Mouse (Mus musculus): ENCODE measurements around the gene Tmem150b.

Tmem150b gene

DNA sequence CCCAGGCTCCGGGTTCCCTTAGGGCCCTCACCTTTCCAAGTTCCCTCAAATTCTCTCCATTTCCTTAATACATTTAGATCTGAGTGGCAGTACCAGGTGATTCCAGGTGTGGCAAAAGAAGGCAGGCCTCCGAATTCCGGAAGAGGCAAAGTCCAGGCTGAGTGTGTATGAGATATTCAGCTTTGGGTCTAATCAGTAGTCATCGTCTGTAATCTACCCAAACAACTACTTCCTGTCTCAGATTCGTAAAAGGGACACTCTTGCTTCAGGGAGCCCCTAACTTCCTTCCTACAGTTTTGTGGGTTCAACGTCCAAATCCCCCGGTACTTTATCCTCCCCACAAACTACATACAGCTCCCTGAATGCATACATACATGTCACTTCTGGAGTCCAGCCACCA, at the start of gene Tmem150b:
Gene Tmem150b, minus strand, starts transcription at position 81 of the 400 bp plus-strand sequence.
- no peak for DNase-seq (ENCODE audit: low spot score in 2 of 2)

DNA sequence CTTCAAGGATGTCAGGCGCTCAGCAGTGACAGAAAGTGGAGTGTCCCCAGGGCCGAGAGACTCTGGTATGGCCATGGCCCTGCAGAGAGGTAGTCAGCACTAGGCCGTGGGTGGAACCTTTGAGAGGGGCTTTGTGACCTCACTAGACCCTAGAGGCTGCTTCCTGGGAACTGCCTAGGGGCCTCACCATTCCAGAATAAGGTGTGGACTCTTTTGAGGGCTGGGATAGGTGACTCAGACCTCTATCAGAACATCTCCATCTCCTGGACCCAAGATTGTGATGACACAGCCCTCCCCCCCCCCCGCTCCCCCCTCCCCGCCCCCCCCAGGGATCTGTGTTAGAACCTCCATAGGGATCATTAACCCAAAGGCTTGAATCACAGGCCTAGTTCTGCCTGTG, 46.2 kb upstream of the Tmem150b start, which contains the start of gene Fam71e2:
Gene Fam71e2, minus strand, starts transcription at position 101 of the 400 bp plus-strand sequence.
- DNase-seq (ENCODE audit: low spot score in 2 of 2), result no peak

DNA sequence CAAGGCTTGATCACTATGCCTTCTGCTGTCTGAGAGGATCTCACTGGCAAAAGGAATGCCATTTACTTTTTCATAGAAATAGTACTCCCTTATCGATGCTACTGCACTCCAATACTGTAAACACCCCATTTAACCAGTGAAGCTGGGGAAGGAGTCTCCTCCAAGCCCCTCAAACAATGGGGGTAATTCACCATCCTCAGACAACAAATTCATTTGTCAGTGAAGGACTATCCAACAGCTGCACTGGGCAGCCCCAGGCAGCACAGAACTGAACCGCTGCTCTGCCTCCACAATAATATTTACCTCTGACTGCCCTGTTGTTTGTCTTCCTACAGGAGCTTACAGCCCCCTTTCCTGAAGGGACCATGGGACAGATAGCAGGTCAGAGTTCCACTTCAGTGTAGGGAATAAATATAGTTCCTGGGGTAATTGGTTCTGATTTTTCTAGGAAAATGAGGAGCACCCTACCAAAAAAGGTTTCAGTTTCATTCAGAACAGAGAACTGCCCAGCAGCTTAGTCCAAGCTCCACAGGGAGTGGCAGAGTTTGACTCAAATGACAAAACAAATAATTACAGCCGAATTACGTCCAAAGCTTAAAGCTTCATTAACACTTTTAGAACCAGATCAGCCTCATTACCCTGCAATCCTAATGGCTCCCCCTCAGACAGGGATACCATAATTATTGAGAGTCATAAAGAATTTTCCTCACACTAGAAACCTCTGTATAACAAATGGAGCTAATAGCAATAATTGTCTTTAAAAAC, 40.1 kb upstream of the Tmem150b start:
- DNase-seq (ENCODE audit: low spot score in 2 of 2), result no peak

DNA sequence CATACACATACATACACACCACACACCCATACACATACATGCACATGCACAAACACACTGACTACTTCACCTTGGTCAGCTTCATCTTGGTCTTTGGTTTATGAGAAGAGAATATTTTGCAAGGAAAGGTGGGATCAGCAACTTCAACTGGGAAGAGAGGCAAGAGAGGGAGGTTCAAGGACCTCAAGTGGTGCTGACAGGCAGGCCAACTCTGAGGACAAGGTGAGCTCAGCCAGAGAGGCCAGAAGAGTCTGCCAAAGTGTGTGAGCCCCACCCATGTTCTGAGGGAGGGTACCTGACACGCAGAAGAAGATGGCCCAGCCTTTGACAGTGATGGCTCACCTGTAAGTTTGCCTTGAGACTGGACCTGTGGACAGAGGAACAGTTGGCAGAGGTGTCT, 34.6 kb upstream of the Tmem150b start:
- no peak for DNase-seq (ENCODE audit: low spot score in 2 of 2)

DNA sequence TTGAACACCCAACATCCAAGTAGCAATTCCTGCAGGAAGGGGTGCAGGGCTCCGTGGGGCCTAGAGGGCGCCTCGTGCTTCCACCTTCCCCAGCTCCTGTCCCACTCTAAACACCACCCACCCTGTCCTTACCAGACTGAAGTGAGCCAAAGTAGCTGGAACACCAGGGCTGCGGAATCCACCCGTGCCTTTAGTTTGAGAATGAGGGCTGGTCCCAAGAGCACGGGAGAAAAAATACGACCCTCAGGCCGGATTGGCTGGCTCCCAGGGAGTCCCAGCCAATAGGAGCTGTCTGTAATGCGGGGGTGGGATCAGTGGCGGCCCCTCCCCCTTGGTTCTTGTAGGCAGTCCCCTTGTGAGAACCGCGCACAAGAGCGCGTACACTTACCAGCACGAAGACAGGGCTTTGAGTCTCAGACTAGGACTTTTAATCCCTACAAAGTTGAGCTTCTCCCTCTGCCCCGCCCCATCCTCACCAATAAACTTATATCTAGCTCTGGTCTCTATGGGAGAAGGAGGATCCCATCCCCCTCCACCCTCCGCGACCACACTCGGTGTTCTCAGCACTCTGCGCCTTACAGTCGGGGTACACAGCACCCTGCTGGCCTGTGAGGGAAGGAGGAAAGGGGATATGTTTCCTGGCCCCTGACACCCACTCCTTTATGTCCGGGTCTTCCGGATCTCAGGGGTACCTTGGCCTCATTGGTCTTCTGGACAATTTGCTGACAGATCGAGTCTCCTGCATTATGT, 27.9 kb upstream of the Tmem150b start, which contains the start of gene Cox6b2:
Gene Cox6b2, minus strand, starts transcription at position 274 of the 750 bp plus-strand sequence.
- no peak for DNase-seq (ENCODE audit: low spot score in 2 of 2)

DNA sequence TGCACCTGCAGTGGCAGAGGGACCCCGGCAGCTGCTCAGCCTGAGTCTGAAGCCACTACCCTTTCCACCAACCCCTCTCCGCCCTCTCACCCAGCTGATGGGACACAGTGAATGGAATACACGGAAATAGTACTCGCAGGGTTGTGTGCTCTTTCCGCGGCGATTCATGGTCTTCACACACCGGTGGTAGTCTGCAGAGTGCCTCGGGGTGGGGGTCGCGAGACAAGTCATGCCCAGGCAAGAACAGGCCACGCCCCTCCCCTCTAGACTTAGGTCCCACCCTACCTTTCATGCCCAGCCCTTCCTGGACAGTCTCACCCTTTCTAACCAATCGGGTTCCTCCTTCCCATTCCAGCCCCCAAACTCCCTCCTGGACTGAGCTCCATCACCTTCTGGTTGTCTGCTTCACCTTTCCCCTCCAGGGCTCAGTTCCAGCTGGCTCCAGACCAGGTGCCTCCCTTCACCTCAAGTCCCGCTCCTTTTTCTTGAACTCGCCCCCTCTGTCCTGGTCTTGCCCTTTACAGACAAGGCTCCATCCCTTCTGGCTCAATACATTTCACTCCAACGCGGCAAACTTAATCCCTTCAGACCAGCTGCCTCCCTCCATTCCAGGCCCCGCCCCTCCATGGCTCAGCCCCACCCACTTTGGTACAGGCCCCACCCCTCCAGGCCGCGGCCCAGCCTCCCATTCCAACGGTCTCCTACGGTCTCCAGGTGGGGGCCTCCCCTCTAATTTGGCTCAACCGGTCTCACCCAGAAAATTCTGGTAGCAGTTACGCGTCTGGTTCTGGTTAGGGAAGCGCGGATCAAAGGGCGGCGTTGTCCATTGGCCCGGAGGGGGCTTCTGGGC, 27.1 kb upstream of the Tmem150b start:
- no peak for DNase-seq (ENCODE audit: low spot score in 2 of 2)

DNA sequence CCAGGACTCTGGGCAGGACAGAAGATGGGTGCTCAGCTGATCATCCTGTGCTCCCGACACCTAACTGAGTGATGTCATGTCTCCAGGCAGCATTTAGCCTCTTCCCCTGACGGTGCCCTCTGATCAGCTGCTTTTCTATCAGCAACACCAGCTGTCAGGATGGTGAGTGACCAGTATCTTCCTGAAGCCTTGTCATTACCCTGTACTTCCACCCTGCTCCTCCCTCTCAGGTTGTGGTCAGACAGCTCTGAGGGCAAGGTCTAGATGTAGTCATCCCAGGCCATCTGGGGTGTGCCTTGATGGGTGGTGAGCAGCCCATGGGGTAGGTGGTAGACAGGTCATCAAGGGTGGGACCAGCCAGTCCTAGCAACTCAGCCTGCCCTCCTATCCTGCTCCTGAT, 24.1 kb upstream of the Tmem150b start:
- DNase-seq (ENCODE audit: low spot score in 2 of 2), result no peak

DNA sequence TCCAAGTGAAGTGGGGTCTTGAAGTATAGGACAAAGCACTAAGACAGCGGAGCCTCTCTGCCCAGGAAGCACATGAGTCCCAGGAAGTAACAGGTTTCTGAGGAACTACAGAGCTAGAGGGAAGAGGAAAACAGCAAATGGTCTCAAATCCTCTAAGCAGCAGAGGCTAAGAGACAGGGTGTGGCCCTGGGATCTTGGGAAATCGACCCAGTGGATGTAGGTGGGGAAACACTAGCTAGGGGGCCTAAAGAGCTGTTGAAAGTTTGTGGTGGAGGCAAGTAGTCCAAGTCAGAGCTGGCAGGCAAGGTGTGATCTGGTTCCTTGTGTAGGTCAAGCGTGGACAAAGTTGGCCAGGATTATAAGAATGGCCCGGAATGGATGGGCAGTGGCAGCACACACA, 23.3 kb upstream of the Tmem150b start:
- DNase-seq (ENCODE audit: low spot score in 2 of 2), result no peak

DNA sequence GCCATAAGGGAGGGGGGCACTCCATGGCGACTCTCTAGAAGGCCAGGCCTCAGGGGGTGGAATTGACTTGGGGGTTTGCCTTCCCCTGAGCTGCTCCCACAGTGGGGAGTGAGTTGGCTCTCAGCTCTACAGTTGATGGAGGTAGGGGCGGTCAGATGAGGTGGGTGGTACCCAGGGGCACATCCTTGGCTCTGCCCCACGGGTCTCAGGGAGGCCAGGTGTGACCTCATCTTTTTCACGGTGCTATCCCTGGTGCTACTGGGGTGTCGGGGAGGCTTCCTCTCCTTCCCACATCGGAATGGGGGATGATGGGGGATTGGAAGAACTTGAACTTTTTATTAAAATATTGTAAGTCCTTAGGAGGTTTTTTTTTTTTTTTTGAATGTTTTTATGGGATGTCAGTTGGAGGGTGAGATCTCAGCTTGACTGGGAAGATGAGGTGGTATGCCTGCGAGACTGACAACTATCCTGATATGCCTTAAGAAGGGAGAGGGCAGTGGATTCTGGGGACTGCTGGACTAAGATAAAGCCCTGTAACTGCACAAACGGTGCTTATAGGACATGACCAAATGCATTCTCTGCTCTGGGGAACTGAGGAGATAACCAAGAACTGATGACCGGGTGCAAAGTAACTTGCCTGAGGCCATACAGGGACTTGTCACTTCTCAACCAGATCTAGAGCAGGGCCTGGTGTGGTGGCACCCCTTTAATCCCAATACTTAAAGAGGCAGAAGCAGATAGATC, 22.3 kb upstream of the Tmem150b start:
- no peak for DNase-seq (ENCODE audit: low spot score in 2 of 2)

DNA sequence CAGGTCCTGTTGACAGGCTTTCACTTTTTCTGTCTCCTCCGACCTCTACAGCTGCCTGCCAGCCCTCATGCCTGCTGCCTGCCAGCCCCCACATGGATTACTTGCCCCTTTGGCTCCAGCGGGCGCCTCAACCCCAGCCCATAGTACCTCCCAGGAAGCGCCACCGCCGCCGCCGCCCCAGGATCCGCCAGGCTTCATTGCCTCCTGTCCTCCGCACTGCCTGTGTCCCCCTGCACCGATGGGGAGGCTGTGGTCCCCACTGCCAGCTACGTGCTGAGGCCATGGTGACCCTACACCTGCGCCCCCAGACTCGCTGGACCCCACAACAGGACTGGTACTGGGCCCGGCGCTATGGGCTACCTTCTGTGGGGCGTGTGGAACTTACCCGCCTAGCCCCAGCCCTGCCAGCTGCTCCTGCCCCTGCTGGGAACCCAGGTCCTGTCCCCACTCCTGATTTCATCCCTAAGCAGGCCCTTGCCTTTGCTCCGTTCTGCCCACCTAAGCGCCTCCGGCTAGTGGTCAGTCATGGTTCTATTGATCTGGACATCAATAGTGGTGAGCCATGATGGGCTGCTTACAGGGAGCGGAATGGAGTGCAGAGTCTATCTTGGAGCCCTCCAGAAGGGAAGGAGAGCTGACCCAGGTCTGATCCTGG, 21.4 kb upstream of the Tmem150b start:
- no peak for DNase-seq (ENCODE audit: low spot score in 2 of 2)

DNA sequence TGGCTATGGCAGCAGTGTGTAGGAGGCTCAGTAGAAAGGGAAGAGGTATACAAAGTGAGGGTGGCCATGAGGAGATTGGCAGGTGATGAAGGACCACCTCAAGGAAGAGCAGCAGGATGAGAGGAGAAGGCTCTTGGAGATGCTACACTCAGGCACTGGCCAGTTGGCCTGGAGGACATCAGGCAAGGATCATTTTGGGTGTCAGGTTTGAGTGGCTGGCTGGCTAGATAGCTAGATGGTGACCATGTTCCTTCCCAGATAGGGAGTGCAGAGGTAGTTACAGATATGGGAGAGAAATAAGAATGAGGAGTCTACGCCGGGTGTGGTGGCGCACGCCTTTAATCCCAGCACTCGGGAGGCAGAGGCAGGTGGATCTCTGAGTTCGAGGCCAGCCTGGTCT, 19.8 kb upstream of the Tmem150b start:
- DNase-seq (ENCODE audit: low spot score in 2 of 2), result no peak

DNA sequence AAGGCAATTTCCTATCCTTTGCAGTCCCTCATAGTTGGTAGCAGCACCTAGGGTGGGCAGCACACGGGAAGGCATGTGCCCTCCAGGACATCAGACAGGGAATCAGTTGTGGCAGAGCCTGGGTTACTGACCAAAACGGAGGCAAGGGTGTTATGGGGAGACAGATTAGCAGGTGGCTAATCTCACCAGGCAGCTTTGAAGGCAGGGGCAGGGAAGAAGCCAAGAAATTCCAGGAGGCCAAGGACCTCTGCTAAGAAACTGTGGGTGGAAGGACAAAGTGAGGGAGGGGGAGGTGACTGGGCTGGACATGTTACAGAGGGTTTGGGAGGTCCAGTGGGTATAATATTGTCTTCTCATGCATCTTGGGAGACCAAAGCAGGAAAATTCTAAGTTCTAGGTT, 18.3 kb upstream of the Tmem150b start:
- no peak for DNase-seq (ENCODE audit: low spot score in 2 of 2)

DNA sequence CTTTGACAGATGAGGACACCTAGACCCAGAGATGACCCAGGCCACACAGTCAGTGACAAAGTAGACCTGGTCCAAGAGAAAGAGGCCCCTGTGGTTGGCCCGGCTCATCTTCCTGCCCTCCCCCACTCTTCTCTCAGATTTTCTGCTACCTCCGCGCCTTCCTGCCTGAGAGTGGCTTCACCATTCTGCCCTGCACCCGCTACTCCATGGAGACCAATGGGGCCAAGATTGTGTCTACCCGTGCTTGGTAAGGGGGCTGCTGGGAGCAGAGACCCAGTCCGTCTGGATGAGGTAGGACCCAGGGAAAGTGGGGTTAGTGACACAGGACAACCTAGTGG, 17.4 kb upstream of the Tmem150b start:
- DNase-seq (ENCODE audit: low spot score in 2 of 2), result no peak

DNA sequence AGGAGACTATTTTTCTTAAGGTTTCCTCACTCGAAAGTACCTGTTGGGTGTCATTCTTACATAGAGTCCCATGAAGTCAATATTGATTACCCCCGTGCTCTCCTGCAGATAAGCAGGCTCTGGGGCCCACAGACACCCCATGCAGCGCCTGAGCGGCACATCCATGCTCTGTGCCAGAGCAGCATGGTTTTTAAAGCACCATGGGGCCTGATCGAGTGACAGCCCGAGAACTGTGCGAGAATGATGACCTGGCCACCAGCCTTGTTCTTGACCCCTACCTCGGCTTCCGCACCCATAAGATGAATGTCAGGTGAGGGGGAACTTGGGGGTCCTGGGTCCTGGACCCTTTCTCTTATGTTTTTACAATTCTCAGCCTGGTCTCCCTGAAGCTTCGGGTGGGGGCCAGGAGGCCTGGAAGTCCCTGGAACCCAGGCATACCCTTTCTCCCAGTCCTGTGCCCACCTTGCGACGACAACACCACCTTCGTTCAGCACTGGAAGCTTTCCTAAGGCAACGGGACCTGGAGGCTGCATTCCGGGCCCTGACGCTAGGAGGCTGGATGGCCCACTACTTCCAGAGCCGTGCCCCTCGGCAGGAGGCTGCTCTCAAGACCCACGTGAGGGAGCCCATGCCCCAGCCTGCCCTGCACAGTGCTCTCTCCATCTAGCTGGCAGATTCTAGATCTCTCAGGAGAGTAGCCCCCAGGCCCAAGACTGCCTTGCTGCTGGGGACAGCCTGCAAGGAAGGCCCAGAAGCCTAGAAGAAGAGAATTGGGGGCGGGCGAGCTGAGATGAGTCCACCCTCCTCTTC, 16.8 kb upstream of the Tmem150b start:
- no peak for DNase-seq (ENCODE audit: low spot score in 2 of 2)

DNA sequence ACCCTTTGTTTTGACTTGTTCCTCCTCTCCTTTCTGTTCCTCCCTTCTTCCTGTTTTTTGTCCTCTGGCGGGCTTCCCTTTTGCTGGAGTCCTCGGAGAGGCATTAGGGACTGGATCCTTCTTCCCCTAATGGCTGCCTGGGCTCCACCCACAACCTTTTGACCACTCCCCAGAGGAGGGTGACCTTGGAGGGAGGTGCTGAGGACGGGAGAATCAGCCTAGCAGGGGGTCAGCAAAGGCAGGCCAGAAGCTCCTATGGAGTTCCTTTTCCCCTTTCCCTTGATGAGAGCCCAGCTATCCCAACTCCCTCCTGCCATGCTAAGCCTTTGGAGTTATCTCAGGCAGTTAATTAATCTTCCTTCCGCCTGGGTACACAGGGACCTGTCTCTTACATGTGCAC, 16.1 kb upstream of the Tmem150b start:
- no peak for DNase-seq (ENCODE audit: low spot score in 2 of 2)

DNA sequence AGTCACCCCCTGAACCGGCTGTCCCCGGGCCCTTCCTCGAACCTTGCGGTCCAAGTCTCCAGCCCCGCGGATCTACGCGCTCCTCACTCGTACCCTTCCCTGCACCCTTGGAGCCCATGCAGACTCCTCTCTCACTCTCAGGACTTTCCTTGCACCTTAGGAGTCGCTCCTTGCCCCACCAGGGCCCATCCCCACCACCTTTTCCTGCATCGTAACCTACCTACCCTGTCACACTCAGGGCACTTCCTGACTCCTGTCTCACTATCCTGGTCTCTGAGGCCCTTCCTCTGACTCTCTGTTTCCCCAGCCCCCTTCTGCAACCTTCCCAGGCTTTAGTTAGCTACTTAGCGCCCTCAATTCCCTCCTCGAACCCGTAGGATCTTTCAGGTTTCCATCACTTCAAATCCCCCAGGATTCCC, 15.3 kb upstream of the Tmem150b start:
- no peak for DNase-seq (ENCODE audit: low spot score in 2 of 2)

DNA sequence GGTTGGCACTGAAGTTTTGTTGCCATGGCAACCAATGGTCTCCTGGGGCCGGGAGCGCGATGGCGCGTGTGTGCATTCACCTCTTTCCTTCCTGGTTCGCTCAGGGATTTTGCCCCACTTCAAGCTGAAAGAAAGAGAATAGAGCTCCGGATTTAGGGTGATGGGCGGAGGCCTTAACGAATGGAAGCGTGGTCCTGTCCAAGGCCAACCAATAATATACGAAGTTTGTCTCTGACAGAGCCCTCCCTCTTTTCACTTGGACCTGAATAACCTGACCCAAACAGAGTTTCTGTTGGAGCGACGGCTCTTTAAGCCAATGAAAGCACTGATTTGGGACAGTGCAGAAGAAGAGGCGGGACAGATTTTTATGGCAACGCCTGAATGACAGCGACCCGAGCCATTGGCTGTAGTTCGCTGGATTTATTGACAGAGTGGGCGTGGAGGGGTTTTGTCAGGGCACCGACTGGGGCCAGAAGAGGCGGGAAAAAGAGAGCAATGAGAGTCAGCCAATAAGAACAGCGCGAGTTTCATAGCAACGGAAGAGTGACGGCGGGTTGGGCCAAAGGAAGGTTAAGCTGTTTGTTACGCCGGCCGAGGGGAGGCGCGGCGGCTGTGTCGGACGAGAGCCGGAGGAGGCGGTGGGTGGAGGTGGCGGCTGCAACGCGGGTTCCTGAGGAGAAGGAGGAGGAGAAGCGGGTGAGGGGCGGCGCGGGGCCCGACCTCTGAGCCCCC, 14.7 kb upstream of the Tmem150b start, which contains the start of gene Kmt5c:
Gene Kmt5c, plus strand, starts transcription at position 572 of the 732 bp plus-strand sequence.
- peak; percentile 91 to 98 for DNase-seq (ENCODE audit: low spot score in 2 of 2)

DNA sequence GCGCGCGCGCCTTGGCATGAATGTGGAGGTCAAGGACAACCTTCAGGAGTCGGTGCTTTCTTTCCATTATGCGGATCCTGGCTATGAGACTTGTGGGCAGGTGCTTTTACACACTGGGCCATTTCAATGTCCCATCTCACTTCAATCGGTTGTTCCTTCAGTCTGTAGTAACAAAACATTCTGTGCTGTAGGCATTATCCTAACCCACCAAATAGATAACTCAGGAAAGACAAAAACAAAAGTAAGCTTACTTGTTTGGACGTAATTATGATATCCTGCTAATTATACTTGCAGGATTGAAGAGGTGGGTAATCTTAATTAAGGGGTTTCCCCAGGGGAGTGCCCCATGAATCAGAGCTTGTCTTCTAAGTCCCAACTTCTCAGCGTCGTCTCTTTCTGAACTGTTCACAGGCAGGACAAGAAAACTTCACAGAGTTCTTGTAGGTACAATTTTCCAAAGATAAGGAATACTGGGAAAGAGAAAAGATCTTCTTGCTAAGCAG, 14.0 kb upstream of the Tmem150b start:
- no peak for DNase-seq (ENCODE audit: low spot score in 2 of 2)

DNA sequence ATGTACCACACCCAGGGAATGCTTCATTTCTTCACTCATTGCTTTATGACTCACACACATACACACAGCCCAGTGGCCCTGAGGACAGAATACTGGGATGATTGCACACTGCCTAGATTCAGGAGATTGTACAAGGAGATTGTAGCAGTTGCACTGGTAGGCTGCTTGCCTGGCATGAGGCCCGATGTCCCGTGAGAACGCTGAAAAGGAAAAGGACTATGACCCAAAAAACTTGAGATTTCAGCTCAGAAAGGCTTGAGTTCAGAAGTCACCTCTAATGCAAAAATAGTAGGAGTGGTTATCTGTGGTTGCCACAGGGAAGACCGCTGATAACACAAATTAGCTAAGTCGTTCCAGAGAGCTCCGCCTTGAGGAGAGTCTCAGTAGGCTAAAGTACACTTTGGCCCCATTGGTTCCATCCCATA, 7.9 kb upstream of the Tmem150b start:
- DNase-seq (ENCODE audit: low spot score in 2 of 2), result no peak

All from frontal cortex, postnatal 25 days (tissue).